Mouse (Mus musculus): ENCODE data around the gene Gm10840. TPM values are rescaled to one million over a fixed set of nuclear protein-coding genes. Genes with fewer than 3 reads are reported as not detected.

Gm10840 gene
- polyA plus RNA-seq, 1 experiment from 2014 or later: 0.78 TPM

DNA sequence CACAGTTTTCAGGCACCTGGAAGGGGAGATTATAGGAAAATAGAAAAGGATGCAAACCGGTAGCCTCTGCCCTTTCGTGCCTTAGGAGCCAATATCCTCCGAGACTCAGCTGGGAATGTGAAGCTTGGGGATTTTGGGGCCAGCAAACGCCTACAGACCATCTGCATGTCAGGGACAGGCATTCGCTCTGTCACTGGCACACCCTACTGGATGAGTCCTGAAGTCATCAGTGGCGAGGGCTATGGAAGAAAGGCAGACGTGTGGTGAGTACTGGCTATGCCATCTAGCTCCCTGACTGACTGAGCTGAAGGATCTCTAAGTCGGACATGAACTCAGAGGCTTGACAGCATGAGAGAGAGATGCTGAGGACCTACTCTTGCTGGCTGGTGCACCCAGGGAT is 8.5 kb upstream of the Gm10840 start:
- H3K4me3 ChIP-seq: no peak overlapping the region
- ATAC-seq (ENCODE audit: low FRiP score, low read depth): no peak
- no peak overlapping the region for H3K27ac ChIP-seq (replicated peaks)
- H3K4me2 ChIP-seq (replicated peaks): no peak overlapping the region
- no peaks in the 10 kb centered on the region for H3K27me3 ChIP-seq
- no peaks in the 10 kb centered on the region for H3K4me1 ChIP-seq
- peaks cover 86% of the 10 kb centered on the region for H3K36me3 ChIP-seq
- H3K9ac ChIP-seq (replicated peaks): no peak overlapping the region; the same call in 1 of the 2 replicates
- no peaks in the 10 kb centered on the region for H3K9me3 ChIP-seq
- WGBS: 82% methylated on average over 8 of the region's 8 CpGs

DNA sequence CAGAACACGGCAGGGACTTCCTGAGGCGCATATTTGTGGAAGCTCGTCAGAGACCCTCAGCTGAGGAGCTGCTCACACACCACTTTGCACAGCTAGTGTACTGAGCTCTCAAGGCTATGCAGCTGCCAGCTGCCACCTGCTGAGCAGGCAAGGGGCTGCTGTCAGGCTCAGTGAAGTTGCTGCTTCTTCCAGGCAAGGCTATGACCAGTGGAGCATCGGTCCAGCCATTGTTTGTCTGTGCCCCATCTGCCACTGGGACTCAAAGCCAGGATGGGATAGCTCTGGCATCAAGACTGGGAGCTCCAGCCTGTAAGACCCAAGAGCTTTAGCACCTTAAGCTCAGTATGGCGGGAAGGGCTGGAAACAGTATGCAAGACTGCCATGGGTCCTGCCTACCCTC is 6.6 kb upstream of the Gm10840 start:
- Histone ChIP-seq H3K4me1 (peaks cover 14% of the 10 kb centered on the region), H3K4me3 (no peak overlapping the region), H3K9me3 (no peaks in the 10 kb centered on the region), H3K36me3 (peaks cover 80% of the 10 kb centered on the region), H3K9ac (replicated peaks) (no peak overlapping the region), H3K4me2 (replicated peaks) (no peak overlapping the region), H3K27ac (replicated peaks) (peak overlapping the region; percentile 31; the same call in 1 of the 2 replicates), H3K27me3 (no peaks in the 10 kb centered on the region)
- WGBS: 81% methylated on average over 5 of the region's 5 CpGs
- ATAC-seq (ENCODE audit: low FRiP score, low read depth): no peak

GRCm38 (mm10) chr11:106154770-106155169 is 5.9 kb upstream of the Gm10840 start:
- Histone ChIP-seq H3K4me2 (replicated peaks) (no peak overlapping the region), H3K36me3 (peaks cover 73% of the 10 kb centered on the region), H3K9me3 (no peaks in the 10 kb centered on the region), H3K27ac (replicated peaks) (peak overlapping the region; percentile 31; the same call in 1 of the 2 replicates), H3K4me3 (no peak overlapping the region), H3K4me1 (peaks cover 18% of the 10 kb centered on the region), H3K27me3 (no peaks in the 10 kb centered on the region), H3K9ac (replicated peaks) (no peak overlapping the region)
- no peak for ATAC-seq (ENCODE audit: low FRiP score, low read depth)
- WGBS: 68% methylated on average over 2 of the region's 2 CpGs

- Histone ChIP-seq H3K4me1 (peaks cover 21% of the 10 kb centered on the region), H3K9ac (replicated peaks) (no peak overlapping the region), H3K27ac (replicated peaks) (no peak overlapping the region), H3K9me3 (no peaks in the 10 kb centered on the region), H3K36me3 (peaks cover 64% of the 10 kb centered on the region), H3K4me2 (replicated peaks) (no peak overlapping the region), H3K27me3 (no peaks in the 10 kb centered on the region), H3K4me3 (no peak overlapping the region)
- ATAC-seq (ENCODE audit: low FRiP score, low read depth): no peak
- WGBS: 80% methylated on average over 3 of the region's 3 CpGs
These were observed 4.9 kb upstream of the Gm10840 start for GRCm38 (mm10) chr11:106155761-106156160.

DNA sequence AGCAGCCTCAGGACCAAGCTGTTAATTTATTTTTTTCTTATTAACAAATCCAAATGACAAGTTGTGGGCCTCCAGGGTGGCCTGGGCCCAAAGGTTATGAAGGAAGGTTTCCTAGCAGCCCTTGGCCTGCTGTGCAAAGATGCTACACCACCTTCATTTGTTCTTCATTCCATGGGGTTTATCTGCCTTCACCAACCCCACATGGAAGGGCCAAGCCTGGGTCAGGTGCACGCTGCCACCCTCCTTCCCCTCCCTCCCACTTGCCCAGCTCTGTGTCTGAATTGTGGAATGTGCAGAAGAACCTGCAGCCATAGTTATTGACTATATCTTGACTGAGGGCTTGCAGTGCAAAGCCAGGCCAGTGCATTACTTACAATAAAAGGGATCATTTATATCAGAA is 4.4 kb upstream of the Gm10840 start:
- Histone ChIP-seq H3K27me3 (no peaks in the 10 kb centered on the region), H3K36me3 (peaks cover 59% of the 10 kb centered on the region), H3K4me2 (replicated peaks) (no peak overlapping the region), H3K27ac (replicated peaks) (no peak overlapping the region), H3K4me1 (peaks cover 26% of the 10 kb centered on the region), H3K9me3 (no peaks in the 10 kb centered on the region), H3K9ac (replicated peaks) (no peak overlapping the region), H3K4me3 (no peak overlapping the region)
- 83% methylated on average over 1 of the region's 1 CpGs for WGBS
- no peak for ATAC-seq (ENCODE audit: low FRiP score, low read depth)

GRCm38 (mm10) chr11:106157154-106157553 is 3.5 kb upstream of the Gm10840 start:
- no peak overlapping the region for H3K4me3 ChIP-seq
- no peak for ATAC-seq (ENCODE audit: low FRiP score, low read depth)
- no peak overlapping the region for H3K9ac ChIP-seq (replicated peaks)
- WGBS: 94% methylated on average over 7 of the region's 7 CpGs
- H3K27ac ChIP-seq (replicated peaks): no peak overlapping the region
- H3K27me3 ChIP-seq: no peaks in the 10 kb centered on the region
- H3K9me3 ChIP-seq: no peaks in the 10 kb centered on the region
- peaks cover 50% of the 10 kb centered on the region for H3K36me3 ChIP-seq
- peaks cover 32% of the 10 kb centered on the region for H3K4me1 ChIP-seq
- H3K4me2 ChIP-seq (replicated peaks): no peak overlapping the region

GRCm38 (mm10) chr11:106158081-106158929 is 2.3 kb upstream of the Gm10840 start:
- 54% methylated on average over 14 of the region's 14 CpGs for WGBS
- Histone ChIP-seq H3K4me2 (replicated peaks) (peak overlapping the region; percentile 95), H3K9me3 (no peaks in the 10 kb centered on the region), H3K27me3 (no peaks in the 10 kb centered on the region), H3K9ac (replicated peaks) (peak overlapping the region; percentile 92), H3K27ac (replicated peaks) (peak overlapping the region; percentile 96), H3K4me1 (peaks cover 32% of the 10 kb centered on the region), H3K36me3 (peaks cover 40% of the 10 kb centered on the region), H3K4me3 (peak overlapping the region; percentile 87)
- no peak for ATAC-seq (ENCODE audit: low FRiP score, low read depth)

- Histone ChIP-seq H3K4me1 (peaks cover 32% of the 10 kb centered on the region), H3K36me3 (peaks cover 41% of the 10 kb centered on the region), H3K9me3 (no peaks in the 10 kb centered on the region), H3K27me3 (no peaks in the 10 kb centered on the region), H3K9ac (replicated peaks) (peak overlapping the region; percentile 92), H3K4me3 (peak overlapping the region; percentile 87), H3K27ac (replicated peaks) (peak overlapping the region; percentile 96), H3K4me2 (replicated peaks) (peak overlapping the region; percentile 95)
- ATAC-seq (ENCODE audit: low FRiP score, low read depth): no peak
- 46% methylated on average over 9 of the region's 9 CpGs for WGBS
These were observed 1.8 kb upstream of the Gm10840 start for GRCm38 (mm10) chr11:106158930-106159215.

DNA sequence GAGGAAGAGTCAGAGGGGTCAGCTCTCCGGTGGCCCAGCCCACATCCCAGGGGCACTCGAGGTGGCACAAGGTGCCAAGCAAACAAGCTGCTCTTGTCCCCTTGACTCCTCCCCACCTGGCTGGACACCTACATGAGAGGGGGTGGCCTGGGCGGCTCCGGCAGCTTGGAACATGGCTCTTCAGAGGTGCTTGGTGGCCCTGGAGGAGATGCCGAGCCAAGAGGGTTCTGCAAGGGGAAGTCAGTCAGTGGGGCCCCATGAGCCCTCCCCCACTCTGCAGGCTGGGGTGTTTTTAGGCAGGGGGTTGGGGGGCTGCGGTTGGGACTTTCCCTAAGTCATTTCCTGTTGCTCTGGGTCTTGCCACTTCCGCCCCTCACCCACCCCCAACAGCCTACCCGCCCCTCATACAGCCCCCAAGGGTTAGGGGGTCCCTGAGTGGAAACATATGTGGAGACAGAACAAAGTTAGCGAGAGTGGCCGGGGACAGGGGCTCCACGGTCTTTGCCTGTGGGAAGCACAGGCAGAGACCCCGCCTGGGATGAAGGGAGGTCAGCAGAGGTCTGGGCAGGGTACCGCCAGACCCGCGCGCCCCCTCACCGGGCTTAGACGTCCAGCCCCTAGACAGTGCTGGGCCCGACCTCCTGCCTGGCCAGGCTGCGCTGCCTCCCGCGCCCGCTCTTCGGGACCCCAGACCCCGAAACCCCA is 1.3 kb upstream of the Gm10840 start:
- peak; percentile 78 for ATAC-seq (ENCODE audit: low FRiP score, low read depth)

DNA sequence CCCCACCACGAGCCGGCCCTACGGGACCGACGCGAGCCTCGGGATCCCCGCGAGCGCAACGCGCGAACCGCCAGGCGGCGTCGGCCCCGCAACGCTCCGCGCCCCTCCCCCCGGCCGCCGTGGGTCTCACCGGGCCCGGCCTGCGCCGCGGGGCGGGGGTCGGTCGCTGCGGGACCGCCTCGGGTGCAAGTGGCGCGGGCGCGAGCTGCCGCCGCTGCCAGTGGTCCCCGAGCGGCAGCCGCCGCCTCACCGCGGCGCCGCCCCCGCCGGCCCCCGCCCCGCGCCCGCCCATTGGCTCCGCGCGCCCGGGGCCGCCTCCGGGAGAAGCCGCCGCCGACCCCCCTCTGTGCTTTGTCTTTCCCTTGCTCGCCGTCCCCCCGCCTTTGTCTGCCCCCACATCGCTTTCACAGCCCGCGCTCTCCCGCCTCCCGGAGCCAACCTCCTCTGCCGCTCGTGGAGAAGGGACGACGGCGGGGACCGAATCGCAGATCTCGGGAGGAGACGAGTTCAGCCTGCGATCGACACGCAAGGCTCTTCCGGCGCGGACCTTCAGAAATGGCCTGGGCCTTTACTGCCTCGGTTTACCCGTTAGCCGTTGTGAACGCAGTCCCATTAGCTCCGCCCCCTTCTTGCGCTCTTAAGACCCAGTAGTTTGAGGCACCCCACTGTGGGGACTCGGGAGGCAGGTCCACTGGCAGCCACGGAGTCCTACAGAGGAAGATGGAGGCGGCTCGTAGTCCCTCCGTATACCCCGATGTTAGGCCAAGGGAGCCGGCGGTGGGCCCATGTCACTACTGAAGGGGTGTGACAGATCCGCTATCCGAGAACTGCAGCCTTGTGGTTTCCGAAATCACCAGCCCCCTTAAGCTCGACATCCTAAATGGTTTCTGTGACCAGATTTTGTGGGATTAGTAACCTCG is 469 bp upstream of the Gm10840 start:
- Histone ChIP-seq H3K4me1 (peaks cover 32% of the 10 kb centered on the region), H3K36me3 (peaks cover 42% of the 10 kb centered on the region), H3K27me3 (no peaks in the 10 kb centered on the region), H3K27ac (replicated peaks) (peak overlapping the region; percentile 96), H3K9ac (replicated peaks) (peak overlapping the region; percentile 92), H3K4me3 (peak overlapping the region; percentile 87), H3K4me2 (replicated peaks) (peak overlapping the region; percentile 95), H3K9me3 (no peaks in the 10 kb centered on the region)
- peak; percentile 64 for ATAC-seq (ENCODE audit: low FRiP score, low read depth)
- under 1% methylated on average over 105 of the region's 106 CpGs for WGBS

More for the DNA sequence above, 1.3 kb upstream of the Gm10840 start:
- H3K9me3 ChIP-seq: no peaks in the 10 kb centered on the region
- H3K9ac ChIP-seq (replicated peaks): peak overlapping the region; percentile 92
- H3K4me3 ChIP-seq: peak overlapping the region; percentile 87
- H3K36me3 ChIP-seq: peaks cover 41% of the 10 kb centered on the region
- WGBS: under 1% methylated on average over 25 of the region's 25 CpGs
- peaks cover 32% of the 10 kb centered on the region for H3K4me1 ChIP-seq
- no peaks in the 10 kb centered on the region for H3K27me3 ChIP-seq
- peak overlapping the region; percentile 95 for H3K4me2 ChIP-seq (replicated peaks)
- peak overlapping the region; percentile 96 for H3K27ac ChIP-seq (replicated peaks)

DNA sequence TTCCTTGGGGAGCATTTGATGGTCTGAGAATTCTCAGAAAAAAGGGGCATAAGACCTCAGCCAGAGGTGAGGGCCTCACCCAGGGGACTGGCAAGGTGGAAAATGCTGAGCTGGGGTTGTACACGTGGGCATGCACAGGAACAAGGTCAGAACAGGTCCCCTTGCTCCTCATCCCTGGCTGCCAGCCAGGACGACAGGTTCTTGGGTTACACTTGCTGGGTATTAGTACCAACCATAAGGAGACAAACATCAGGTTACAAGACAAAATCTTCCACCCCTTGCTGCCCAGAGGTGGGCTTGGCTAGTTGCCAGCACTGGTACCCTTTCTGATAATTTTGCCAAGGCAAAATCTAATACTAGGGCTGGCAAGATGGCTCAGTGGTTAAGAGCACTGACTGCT is 1.6 kb downstream of the Gm10840 start:
- no peak overlapping the region for H3K27ac ChIP-seq (replicated peaks)
- H3K4me3 ChIP-seq: no peak overlapping the region
- H3K27me3 ChIP-seq: no peaks in the 10 kb centered on the region
- no peaks in the 10 kb centered on the region for H3K9me3 ChIP-seq
- H3K9ac ChIP-seq (replicated peaks): no peak overlapping the region
- H3K4me1 ChIP-seq: peaks cover 32% of the 10 kb centered on the region
- WGBS: 94% methylated on average over 2 of the region's 2 CpGs
- H3K36me3 ChIP-seq: peaks cover 51% of the 10 kb centered on the region
- no peak overlapping the region for H3K4me2 ChIP-seq (replicated peaks)
- ATAC-seq (ENCODE audit: low FRiP score, low read depth): no peak

Measured in midbrain, embryonic 12.5 days (tissue).